Mouse (Mus musculus): ENCODE data around the gene 4930404H24Rik. TPM values are rescaled to one million over a fixed set of nuclear protein-coding genes. Genes with fewer than 3 reads are reported as not detected.

The 4930404H24Rik gene
- not detected for total RNA-seq (2021)
- long read RNA-seq, experiment 1 = 0 reads
- long read RNA-seq, experiment 2, partial matches to known transcripts = 0 of 1 reads
- long read RNA-seq, experiment 2, other reads (novel, unspliced or antisense) = 1 of 1 reads

- TF ChIP-seq CTCF (IDR thresholded peaks at IDR 0.05) = no peak
- intact Hi-C loops (cut with DNase I) = loop anchor here (2.0 to 10.0 kb wide), 2 partner anchors 36 to 252 kb away; partner anchors contain the start of genes Mapre1 and Nol4l
- DNase-seq (ENCODE audit: extremely low spot score in 1 of 2, low spot score in 2 of 2) = peak; percentile 81 to 82
- peak within 1 kb of the TSS; percentile 70 for H3K4me3 ChIP-seq
- H3K27ac ChIP-seq = peak within 1 kb of the TSS; percentile 90
Measured at GRCm38 (mm10) chr2:153492573-153493392, at the start of gene 4930404H24Rik. TSS of gene 4930404H24Rik (plus strand) at chr2:153492790.

DNA sequence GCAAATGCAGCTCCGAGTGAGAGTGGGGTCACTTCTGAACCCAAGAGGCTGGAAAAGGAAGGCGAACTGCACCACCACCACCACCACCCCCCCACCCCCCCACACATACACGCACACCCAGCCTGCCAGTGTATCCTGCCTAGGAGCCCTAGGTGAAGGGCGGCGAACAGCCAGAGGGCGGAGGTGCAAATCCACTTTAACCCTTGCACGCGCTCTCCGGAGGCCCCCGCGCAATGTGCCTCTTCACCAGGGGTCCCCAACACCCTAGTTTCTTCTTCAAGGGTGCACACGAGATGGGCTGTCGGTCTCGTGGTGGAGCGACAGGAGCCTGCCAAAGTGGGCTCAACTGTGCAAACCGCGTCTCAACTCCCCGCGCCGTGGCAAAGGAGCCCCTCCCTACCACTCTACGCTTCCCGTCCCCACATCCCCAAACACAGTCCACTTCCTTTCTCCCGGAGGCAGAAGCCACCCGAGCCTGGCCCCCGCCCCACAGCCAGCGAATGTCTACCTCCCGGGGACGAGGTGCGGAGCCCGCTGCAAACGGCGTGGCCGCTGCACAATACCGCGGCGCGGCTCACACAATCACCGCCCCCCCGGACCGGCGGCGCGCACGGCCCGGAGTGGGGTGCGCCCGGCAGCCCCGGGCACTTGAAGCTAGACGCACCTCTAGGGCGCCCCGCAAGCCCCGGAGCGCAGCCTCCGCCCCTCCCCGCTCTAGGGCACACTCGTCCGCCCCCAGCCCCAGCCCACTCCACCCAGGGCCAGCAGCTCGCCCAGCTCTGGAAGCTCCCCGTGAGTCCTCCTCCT lies 49.0 kb upstream of the 4930404H24Rik start:
- TF ChIP-seq CTCF (IDR thresholded peaks at IDR 0.05) = no peak
- Histone ChIP-seq H3K4me3 (peak overlapping the region; percentile 89), H3K27ac (peak overlapping the region; percentile 90)
- intact Hi-C loops (cut with DNase I) = loop anchor here (2.0 kb wide), 1 partner anchor 97 kb away; no protein-coding TSS in a partner anchor
- DNase-seq (ENCODE audit: extremely low spot score in 1 of 2, low spot score in 2 of 2) = peak; percentile 37 to 49

DNA sequence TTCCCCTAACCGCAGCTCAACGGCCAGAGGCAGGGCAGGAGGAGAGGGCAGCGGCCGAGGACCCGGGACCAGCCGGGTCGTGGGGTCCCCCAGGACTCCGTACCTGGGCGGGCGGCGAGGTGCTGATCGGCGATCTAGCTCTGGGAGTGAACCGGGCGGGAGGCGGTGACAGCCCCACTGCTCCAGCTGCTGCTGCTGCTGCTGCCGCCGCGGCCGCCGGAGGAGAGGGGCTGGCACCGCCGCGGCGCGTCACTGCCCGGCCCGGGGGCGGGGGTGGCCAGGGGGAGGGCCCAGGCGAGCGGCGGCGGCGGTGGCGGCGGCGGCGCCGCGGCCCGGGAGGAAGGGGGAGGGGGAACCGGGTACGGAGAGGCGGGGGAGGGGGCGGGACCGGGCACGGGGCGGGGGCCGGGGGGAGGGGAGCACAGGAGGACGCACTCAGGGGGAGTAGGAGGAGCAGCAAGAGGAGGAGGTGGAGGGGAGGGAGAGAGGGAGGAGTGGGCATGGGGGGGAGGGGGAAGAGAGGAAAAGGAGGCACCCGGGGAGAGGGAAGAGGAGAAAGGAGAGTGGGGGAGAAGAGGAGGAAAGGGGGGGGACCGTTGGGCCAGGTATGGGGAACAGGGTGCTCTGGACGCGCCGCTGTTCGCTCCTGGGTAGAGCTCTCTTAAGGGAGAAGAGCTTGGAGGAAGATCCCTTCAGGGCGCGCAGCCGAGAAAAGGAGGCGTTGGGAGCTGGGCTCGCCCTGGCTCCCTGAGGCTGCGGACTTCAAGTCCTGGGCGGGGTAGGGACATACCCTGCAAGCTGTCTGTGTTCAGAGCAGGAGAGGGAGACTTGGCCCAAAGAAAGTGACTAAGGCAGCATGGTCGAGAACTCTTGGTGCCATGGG lies 48.1 kb upstream of the 4930404H24Rik start:
- DNase-seq (ENCODE audit: extremely low spot score in 1 of 2, low spot score in 2 of 2) = peak; percentile 68 to 74
- TF ChIP-seq CTCF (IDR thresholded peaks at IDR 0.05) = no peak
- H3K27ac ChIP-seq = peak overlapping the region; percentile 90
- intact Hi-C loops (cut with DNase I) = loop anchor here (2.0 kb wide), 1 partner anchor 98 kb away; no protein-coding TSS in a partner anchor
- peak overlapping the region; percentile 89 for H3K4me3 ChIP-seq

DNA sequence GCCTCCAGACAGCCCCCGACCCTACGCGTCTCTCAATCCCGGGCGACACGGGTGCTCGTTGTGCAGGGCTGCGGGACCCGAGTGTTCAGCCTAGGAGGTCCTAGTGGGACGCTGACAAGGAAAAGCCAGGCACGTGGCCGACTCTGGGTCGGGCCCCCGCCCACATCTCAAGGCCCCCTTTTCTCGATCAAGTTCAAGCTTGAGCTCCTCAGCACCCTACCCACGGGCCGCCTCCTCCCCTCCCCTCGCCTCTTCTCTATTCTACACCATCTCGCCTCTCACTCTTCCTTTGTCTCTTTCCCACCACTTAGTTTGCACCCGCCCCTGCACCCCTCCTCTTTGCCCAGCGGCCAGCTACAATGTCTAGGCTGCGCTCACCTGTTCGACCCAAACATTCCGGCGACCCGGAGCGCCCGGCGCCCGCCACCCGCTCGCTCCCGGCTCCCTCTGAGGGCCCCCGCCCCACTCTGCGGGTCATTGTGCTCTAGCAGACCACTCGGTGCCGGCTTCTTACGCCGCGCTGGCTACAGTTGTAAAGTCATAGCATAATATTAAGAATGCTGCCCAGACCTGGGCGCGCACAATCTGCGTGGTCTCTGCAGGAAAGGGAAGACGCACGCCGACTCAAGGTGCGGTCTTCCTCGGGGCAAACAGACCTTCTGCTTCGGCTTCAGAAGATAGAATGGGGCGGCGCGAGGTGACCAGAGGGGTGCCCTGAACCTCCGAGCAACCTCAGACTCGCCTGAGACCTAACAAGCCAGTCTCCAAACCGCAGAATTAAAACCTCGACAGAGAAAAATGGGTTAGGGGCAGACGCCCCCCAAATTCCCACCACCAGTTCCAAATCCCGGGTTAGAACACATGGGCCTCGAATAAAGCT lies 47.2 kb upstream of the 4930404H24Rik start:
- intact Hi-C loops (cut with DNase I) = loop anchor here (2.0 kb wide), 1 partner anchor 99 kb away; no protein-coding TSS in a partner anchor
- H3K4me3 ChIP-seq = peak overlapping the region; percentile 89
- H3K27ac ChIP-seq = peak overlapping the region; percentile 83
- DNase-seq (ENCODE audit: extremely low spot score in 1 of 2, low spot score in 2 of 2) = peak; percentile 26 to 31
- no peak for TF ChIP-seq CTCF (IDR thresholded peaks at IDR 0.05)

DNA sequence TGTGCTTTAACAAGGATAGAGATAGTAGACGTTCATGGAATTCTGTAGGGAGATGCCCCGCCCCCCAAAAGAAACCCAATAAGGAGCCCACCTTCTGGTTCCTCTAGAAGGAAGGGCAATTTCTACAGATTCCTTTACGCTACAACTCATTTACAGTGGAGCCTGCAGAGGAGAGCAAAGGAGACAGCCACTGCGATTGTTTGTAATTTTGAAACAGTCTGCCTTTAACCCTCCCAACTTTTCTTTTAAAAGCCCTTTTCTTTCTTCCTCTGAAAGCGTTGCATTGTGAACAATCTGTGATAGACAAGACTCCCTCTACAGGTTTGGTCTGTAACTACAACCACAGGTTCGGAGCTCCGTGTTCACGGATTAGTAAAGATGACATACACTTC lies 46.6 kb upstream of the 4930404H24Rik start:
- DNase-seq (ENCODE audit: extremely low spot score in 1 of 2, low spot score in 2 of 2) = peak; percentile 51 to 64
- TF ChIP-seq CTCF (IDR thresholded peaks at IDR 0.05) = peak; percentile 89
- intact Hi-C loops (cut with DNase I) = no loop called here
- H3K27ac ChIP-seq = peak overlapping the region; percentile 61; the same call in 1 of the 2 replicates
- H3K4me3 ChIP-seq = peak overlapping the region; percentile 89

DNA sequence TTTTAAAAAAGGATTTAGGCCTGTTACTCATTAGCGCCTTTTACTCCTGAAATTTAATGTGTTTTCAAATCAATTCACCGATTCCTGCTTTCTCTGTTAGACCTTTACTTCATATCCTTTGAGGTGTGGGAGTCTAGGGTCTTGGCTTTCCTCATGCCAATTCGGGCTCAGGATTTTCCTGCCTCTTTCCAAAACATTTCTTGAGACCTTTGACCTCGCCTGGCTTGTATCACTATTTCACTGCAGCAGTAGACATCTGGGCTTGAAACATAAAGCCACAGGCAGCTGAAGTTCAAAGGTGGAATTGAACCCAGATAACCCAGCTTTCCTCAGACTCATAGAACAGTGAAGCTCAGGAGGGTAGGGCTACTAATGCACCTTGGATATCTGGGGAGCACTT lies 46.1 kb upstream of the 4930404H24Rik start:
- H3K4me3 ChIP-seq = no peak overlapping the region
- no peak overlapping the region for H3K27ac ChIP-seq
- no peak for TF ChIP-seq CTCF (IDR thresholded peaks at IDR 0.05)
- DNase-seq (ENCODE audit: extremely low spot score in 1 of 2, low spot score in 2 of 2) = no peak
- intact Hi-C loops (cut with DNase I) = no loop called here

- intact Hi-C loops (cut with DNase I) = no loop called here
- no peak overlapping the region for H3K27ac ChIP-seq
- no peak for TF ChIP-seq CTCF (IDR thresholded peaks at IDR 0.05)
- no peak overlapping the region for H3K4me3 ChIP-seq
- no peak for DNase-seq (ENCODE audit: extremely low spot score in 1 of 2, low spot score in 2 of 2)
Measured at GRCm38 (mm10) chr2:153447719-153448118, 44.9 kb upstream of the 4930404H24Rik start.

GRCm38 (mm10) chr2:153448519-153448918 lies 44.1 kb upstream of the 4930404H24Rik start:
- no peak for TF ChIP-seq CTCF (IDR thresholded peaks at IDR 0.05)
- no peak overlapping the region for H3K4me3 ChIP-seq
- no peak overlapping the region for H3K27ac ChIP-seq
- DNase-seq (ENCODE audit: extremely low spot score in 1 of 2, low spot score in 2 of 2) = no peak
- intact Hi-C loops (cut with DNase I) = no loop called here

DNA sequence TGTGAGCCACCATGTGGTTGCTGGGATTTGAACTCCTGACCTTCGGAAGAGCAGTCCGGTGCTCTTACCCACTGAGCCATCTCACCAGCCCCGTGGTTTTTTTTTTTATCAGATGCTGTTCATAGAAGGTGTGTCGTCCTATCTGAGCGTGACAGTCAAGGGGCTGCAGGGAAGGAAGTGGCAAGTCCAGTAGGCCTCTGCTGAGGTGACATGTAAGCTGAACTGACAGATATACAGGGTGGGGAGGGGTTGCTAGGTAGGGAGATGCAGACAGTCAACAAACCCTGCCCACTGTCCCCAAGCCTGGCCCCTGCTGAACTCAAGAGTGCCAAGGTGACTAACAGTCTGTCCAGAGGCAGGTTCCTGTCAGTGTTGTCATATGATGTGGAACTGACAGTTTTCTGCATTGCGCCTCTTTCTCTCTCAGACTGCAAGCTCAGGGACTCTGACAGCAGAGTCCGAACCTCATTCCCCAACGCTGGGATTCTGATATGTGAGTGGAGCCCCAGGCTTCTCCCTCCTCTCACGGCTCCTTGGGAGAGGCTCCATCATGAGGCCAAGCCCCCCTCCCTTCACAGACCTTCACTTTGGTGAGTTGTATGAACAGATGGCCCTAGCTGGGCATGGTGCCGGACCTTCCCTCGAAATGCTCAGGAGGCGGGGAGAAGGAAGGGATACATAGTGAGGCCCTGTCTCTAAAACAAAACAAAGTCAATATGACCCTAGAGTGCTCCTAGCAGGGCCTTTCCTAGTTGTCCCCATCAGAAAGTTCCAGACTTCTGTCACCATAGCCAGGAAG lies 38.4 kb upstream of the 4930404H24Rik start:
- no peak for DNase-seq (ENCODE audit: extremely low spot score in 1 of 2, low spot score in 2 of 2)
- TF ChIP-seq CTCF (IDR thresholded peaks at IDR 0.05) = no peak
- no peak overlapping the region for H3K4me3 ChIP-seq
- intact Hi-C loops (cut with DNase I) = no loop called here
- H3K27ac ChIP-seq = no peak overlapping the region
